Mouse (Mus musculus): ENCODE results near the gene Amn.

DNA sequence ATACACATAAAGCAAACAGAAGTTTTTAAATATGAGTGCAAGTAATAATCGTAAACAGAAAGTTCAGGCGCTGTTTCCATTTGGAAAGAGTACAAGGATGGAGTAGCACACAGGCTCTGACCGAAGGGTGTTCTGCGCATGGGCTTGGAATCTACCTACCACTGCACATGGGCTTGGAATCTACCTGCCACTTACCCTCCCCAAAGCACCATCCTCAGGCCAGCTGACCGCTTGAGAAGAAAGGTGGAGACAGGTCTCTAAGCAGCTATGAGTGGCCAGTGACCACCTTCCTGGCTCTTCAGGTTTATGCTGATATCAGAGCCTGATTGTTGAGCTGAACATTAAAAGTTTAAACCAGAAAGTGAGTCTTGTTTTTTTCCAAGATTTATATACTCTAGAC, 42.4 kb upstream of the Amn start:
- TF ChIP-seq CTCF (IDR thresholded peaks at IDR 0.05; ENCODE audit: borderline replicate concordance, control insufficient read depth, extremely low read depth, insufficient read depth, low read length, poor library complexity) (no peak), POLR2A (IDR thresholded peaks at IDR 0.05; ENCODE audit: control insufficient read depth, extremely low read depth, insufficient read depth, low read length, poor library complexity) (no peak)

All from thymus, adult 2 months (tissue).